Mouse (Mus musculus) heart, adult 2 months (tissue): ENCODE data around the gene Agpat2.

ENCODE experiments used
- CTCF ChIP-seq: fragments of 200-600 bp; IDR thresholded peaks from 2 replicates; pipeline ENCODE4 v1.8.1; 2022; ENCODE audit warnings: antibody characterized with exemption, mild to moderate bottlenecking, moderate library complexity
- EP300 ChIP-seq: fragments of 200-500 bp; IDR thresholded peaks from 2 replicates; pipeline ENCODE4 v1.6.1; 2011; ENCODE audit warnings: low read depth, low read length, control low read depth; ENCODE audit not compliant: insufficient read depth
- POLR2A ChIP-seq: fragments of 200-500 bp; IDR thresholded peaks from 2 replicates; pipeline ENCODE4 v1.6.1; 2011; ENCODE audit warnings: mild to moderate bottlenecking, low read depth, low read length, control low read depth; ENCODE audit not compliant: insufficient read depth

- no peak for TF ChIP-seq CTCF
- no peak for TF ChIP-seq POLR2A
- no peak for TF ChIP-seq EP300
These were observed 60.4 kb downstream of the Agpat2 start for GRCm38 (mm10) chr2:26543768-26544167.
